Mouse (Mus musculus) CH12F3 (cell line): Measurements from ENCODE around the gene Vmn2r63.
"Not testable (repeated sequence)": the region's sequence is repeated elsewhere in the genome, so short reads cannot be mapped to it uniquely, and the experiment has no call there.

Source experiments
- in situ Hi-C: fragments of 300-500 bp; cut with MboI; formaldehyde crosslinking; loops from 2 replicates; pipeline ENCODE4 v1.14.3; 2020; ENCODE audit warnings: low sequenced_read_pairs

The Vmn2r63 gene

GRCm38 (mm10) chr7:42933722-42934121 is at the start of gene Vmn2r63:
TSS of gene Vmn2r63 (minus strand) at chr7:42933822.
- in situ Hi-C loops: not testable (repeated sequence)

- in situ Hi-C loops: no loop called here
Measured at GRCm38 (mm10) chr7:42980739-42981138, 47.1 kb upstream of the Vmn2r63 start.

GRCm38 (mm10) chr7:42980098-42980497 is 46.5 kb upstream of the Vmn2r63 start:
- in situ Hi-C loops: no loop called here

- in situ Hi-C loops: no loop called here
Measured at GRCm38 (mm10) chr7:42965246-42965645, 31.6 kb upstream of the Vmn2r63 start.

- in situ Hi-C loops: not testable (repeated sequence)
Measured at GRCm38 (mm10) chr7:42898067-42898466, 35.6 kb downstream of the Vmn2r63 start.

- in situ Hi-C loops: no loop called here
Measured at GRCm38 (mm10) chr7:42878090-42878489, 55.5 kb downstream of the Vmn2r63 start.

GRCm38 (mm10) chr7:42866801-42867458 is 66.7 kb downstream of the Vmn2r63 start, which contains the start of gene Gm2381:
TSS of gene Gm2381 (minus strand) at chr7:42867234.
- in situ Hi-C loops: not testable (repeated sequence)
